Mouse (Mus musculus): ENCODE data around the gene Kdm4c. TPM values are rescaled to one million over a fixed set of nuclear protein-coding genes. Genes with fewer than 3 reads are reported as not detected.
"Not testable (repeated sequence)": the region's sequence is repeated elsewhere in the genome, so short reads cannot be mapped to it uniquely, and the experiment has no call there.

Kdm4c gene
- 7.1 and 7.9 TPM in 2 replicates for polyA plus RNA-seq (2012; ENCODE audit: insufficient read depth, insufficient read length, missing spikeins)

DNA sequence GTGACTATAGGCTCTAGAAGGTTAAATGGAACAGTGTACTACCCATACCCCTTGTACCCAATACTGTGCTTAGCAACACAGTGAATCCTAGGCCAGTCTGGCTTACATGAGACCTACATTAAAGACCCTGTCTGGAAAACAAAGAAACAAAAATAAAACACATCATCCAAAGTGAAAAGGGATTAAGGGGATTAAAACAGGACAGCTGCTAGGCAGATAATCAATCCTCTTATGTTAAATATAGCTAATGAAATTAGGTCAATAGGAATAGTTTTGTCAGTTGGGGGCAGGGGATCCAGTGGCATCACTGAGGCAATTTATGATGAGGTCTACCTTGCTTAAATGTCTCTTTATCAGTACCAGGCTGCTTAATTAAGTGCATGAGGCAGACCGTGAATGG, at the start of gene Kdm4c:
Gene Kdm4c (plus strand): TSS at position 322 of the 400 bp plus-strand sequence.
- Histone ChIP-seq H3K4me1 (ENCODE audit: control insufficient read depth, insufficient read depth, insufficient read length, low read length) (no peaks in the 10 kb centered on the region), H3K27ac (replicated peaks; ENCODE audit: low read depth, low read length) (no peak within 1 kb of the TSS), H3K4me3 (ENCODE audit: insufficient read depth, low read depth, low read length) (no peak within 1 kb of the TSS)

DNA sequence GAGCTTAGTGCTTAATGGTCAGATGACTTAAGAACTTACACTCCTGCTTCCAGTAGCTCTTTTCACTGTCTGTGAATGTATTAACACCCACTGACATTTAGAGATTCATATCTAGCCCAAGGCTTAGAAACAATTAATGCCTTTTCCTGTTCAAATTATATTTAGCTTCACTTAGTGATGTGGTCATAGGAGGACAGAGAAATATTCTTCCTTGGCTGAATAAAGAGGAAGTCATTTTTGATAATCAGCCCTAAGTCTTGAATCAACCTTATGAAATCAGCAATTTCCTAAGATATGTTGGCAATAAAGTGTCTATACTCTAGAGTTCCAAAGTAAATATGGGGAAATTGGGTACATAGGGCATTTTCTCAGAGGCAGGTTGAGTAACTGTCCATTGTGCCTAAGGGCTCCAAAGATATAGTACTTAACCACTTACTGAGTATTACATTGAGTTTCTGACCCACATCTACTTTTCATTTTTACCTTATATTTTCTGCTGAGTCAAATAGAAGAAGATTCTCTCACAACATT, 41.0 kb upstream of the Kdm4c start:
- Histone ChIP-seq H3K4me1 (ENCODE audit: control insufficient read depth, insufficient read depth, insufficient read length, low read length) (no peaks in the 10 kb centered on the region), H3K4me3 (ENCODE audit: insufficient read depth, low read depth, low read length) (no peak overlapping the region), H3K27ac (replicated peaks; ENCODE audit: low read depth, low read length) (no peak overlapping the region)

DNA sequence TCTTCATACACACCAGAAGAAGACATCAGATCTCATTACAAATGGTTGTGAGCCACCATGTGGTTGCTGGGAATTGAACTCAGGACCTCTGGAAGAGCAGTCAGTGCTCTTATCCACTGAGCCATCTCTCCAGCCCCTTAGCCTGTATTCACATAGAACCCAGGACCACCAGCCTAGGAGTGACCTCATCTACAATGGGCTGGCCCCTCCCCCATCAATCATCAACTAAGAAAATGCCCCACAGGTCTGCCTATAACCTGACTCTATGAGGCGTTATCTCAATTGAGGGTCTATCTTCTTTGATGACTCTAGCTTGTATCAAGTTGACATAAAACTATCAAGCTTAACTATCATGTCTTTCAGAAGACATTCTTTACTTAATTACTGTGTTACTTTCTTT, 20.5 kb upstream of the Kdm4c start:
- not testable (repeated sequence) for H3K4me3 ChIP-seq (ENCODE audit: insufficient read depth, low read depth, low read length); H3K27ac ChIP-seq (replicated peaks; ENCODE audit: low read depth, low read length); H3K4me1 ChIP-seq (ENCODE audit: control insufficient read depth, insufficient read depth, insufficient read length, low read length)

DNA sequence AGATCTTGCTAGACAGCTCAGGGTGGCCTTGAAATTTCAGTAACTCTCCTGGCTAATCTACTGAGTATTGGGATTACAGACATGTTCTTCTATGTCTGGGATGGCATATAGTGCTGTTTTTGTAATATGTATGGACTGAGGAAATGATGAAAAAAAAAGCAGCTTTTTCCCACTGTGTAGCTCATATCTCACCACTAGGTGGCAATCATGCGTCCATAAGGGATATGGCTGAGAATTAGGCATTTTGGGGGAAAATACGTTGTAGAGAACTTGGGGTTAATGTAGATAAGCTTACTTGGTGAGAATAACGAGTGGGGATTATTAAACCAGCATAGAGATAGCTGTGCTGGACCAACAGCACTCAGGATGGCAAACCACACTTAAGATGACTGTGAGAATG, 19.9 kb upstream of the Kdm4c start:
- Histone ChIP-seq H3K4me1 (ENCODE audit: control insufficient read depth, insufficient read depth, insufficient read length, low read length) (no peaks in the 10 kb centered on the region), H3K27ac (replicated peaks; ENCODE audit: low read depth, low read length) (no peak overlapping the region), H3K4me3 (ENCODE audit: insufficient read depth, low read depth, low read length) (no peak overlapping the region)

DNA sequence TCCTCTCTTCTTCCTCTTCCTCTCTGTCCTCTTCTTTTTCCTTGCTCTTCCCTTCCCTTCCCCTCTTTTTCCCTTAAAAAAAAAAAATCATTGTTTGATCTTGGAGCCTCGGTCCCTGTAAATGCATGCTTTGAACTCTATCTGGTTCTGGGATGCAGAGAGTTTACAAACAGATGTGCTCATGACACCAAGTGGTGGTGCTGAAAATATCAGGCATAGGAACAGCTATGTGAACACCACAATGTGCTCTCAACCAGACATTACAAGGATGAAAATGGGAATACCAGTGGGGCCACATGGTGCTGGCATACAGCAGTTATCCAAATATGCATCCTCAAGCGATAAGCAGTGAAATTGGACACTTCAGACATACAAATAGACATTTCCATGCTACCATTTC, 18.1 kb upstream of the Kdm4c start:
- Histone ChIP-seq H3K27ac (replicated peaks; ENCODE audit: low read depth, low read length) (no peak overlapping the region), H3K4me3 (ENCODE audit: insufficient read depth, low read depth, low read length) (no peak overlapping the region), H3K4me1 (ENCODE audit: control insufficient read depth, insufficient read depth, insufficient read length, low read length) (no peaks in the 10 kb centered on the region)

DNA sequence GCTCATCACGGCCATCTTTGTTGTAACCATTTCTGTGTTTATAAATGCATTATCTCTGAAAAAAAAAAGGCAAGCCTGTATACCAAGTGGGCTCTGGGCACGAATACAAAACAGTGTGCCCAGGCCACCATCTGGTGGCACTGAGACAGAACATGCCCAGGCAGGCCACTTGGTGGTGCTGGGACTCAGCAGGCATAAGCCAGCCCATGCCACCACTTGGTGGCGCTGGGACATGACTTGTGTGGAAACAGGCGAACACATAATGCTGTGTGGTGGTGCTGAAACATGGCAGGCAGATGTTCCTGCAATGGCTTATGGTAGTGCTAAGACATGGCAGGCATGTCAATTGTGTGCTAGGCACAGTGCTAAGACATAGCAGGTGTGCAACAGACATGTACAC, 11.3 kb upstream of the Kdm4c start:
- H3K27ac ChIP-seq (replicated peaks; ENCODE audit: low read depth, low read length), result no peak overlapping the region
- H3K4me3 ChIP-seq (ENCODE audit: insufficient read depth, low read depth, low read length), result no peak overlapping the region
- H3K4me1 ChIP-seq (ENCODE audit: control insufficient read depth, insufficient read depth, insufficient read length, low read length), result no peaks in the 10 kb centered on the region

DNA sequence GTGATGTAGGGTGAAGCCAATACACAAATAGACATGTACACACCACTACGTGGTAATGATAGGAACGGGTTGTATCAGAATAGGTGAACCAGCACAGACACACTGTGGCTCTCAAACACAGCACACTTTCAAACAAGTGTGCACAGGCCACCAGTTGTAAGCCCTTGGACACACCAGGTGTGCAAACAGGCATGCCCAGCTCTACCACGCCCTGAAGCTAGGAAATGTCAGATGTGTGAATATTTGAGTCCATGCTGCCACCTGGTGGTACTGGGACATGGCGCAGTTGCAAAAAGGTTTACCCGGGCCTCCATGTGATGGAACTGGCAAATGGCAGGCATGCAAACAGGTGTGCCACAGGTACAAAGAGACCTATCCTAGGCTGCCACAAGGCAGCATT, 10.9 kb upstream of the Kdm4c start:
- H3K4me1 ChIP-seq (ENCODE audit: control insufficient read depth, insufficient read depth, insufficient read length, low read length), result no peaks in the 10 kb centered on the region
- H3K4me3 ChIP-seq (ENCODE audit: insufficient read depth, low read depth, low read length), result no peak overlapping the region
- no peak overlapping the region for H3K27ac ChIP-seq (replicated peaks; ENCODE audit: low read depth, low read length)

DNA sequence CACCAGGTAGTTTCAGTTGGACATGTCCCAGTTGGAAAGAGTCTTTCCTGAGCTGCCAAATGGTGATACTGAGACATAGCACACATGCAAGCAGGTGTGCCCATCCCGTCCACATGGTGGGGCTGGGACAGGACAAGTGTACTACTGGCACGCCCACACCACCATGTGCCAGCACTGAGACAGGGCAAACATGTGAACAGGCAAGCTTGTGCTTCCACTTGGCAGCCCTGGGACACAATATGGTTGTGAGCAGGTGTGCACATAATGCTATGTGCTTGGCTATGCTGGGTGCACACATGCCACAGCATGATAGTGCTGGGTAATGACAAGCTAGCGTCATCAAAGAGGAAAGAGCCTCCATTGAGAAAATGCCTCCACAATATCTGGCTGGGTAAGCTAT, 8.8 kb upstream of the Kdm4c start:
- no peak overlapping the region for H3K4me3 ChIP-seq (ENCODE audit: insufficient read depth, low read depth, low read length)
- no peak overlapping the region for H3K27ac ChIP-seq (replicated peaks; ENCODE audit: low read depth, low read length)
- no peaks in the 10 kb centered on the region for H3K4me1 ChIP-seq (ENCODE audit: control insufficient read depth, insufficient read depth, insufficient read length, low read length)

DNA sequence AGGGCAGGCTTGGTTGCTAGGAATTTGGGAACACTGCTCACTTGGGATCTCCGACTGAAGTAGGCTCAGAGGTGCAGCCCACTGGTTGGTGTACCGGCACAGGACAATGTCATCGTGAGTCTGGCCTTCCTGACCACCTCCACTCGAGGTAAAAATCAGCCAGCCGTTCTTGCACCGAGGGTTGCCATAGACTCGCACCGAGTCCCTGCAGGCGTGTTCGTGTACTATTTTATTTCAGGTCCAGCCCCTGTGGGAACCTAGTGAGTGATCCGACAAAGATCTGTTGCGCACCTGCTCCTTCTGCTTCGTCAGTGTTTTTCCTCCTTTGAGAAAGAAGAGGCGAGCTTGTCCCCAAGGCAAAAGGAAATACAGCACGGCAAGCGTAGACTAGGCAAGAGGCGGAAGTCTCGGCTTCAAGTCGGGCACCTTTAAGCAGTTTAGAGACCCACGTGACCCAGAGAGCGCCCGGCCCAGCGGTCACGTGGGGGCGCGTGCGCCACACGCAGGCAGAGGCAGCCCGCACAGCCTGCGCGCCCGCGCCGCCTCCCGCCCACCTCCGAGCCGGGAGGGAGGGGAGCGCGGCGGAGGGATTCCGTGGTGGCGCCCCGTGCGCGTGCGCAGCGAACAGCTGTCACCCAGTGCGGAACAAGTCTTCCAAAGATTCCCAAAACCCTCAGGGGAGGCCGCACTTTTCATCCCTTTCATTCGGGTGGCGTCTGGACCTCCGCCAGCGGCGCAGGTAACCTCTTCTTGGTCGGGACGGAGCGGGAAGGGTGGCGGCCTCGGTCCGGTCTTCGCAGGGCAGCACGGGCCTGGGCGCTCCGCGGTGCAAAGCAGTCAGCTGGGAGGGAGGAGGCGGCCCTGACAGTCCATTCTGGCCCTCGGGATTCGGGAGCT, 9.3 kb downstream of the Kdm4c start:
- peak overlapping the region; percentile 92 for H3K4me3 ChIP-seq (ENCODE audit: insufficient read depth, low read depth, low read length)
- H3K4me1 ChIP-seq (ENCODE audit: control insufficient read depth, insufficient read depth, insufficient read length, low read length), result peaks cover 2% of the 10 kb centered on the region; the same call in 1 of the 2 replicates
- peak overlapping the region; percentile 67 for H3K27ac ChIP-seq (replicated peaks; ENCODE audit: low read depth, low read length)

DNA sequence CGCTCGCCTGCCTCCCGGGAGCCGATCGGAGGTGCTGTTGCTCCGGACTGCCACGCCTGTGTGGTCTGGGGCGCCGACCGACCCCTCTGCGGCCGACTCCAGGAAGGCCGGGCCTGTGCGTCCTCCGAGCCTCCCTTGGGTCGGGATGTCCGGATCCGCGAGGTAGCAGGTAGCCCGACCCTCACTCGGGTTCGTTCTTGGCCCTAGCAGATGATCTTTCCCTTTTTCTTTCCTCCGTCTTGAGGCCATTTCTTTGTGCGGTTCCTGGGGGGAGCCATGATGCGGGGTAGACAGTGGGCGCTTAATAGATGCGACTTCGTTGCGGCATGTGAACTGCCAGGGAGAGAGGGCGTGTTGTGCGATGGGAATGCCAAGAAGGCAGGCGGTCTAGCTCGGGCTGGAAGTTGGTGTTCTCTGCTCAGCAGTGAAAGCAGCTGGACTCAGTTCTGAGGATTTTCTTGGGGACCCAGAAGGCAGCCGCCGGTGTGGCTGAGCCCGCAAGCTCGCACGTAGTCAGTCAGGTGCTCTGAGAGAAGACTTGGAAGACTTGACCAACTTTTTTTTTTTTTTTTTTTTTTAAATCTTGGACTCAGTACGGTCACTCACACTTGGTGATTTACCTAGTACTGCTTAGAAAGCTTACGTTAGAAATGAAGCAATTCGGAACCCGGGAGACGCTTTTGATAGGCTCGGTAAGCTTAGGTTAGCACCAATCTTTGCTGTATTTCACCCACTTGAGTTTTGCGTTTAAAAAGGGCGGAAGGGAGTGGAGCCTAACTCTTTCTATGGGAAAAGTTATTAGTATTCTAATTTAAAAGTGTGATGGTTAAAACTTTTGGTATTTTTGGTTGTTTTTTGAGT, 10.2 kb downstream of the Kdm4c start:
- H3K27ac ChIP-seq (replicated peaks; ENCODE audit: low read depth, low read length), result peak overlapping the region; percentile 56
- peaks cover 2% of the 10 kb centered on the region; the same call in 1 of the 2 replicates for H3K4me1 ChIP-seq (ENCODE audit: control insufficient read depth, insufficient read depth, insufficient read length, low read length)
- peak overlapping the region; percentile 92 for H3K4me3 ChIP-seq (ENCODE audit: insufficient read depth, low read depth, low read length)

DNA sequence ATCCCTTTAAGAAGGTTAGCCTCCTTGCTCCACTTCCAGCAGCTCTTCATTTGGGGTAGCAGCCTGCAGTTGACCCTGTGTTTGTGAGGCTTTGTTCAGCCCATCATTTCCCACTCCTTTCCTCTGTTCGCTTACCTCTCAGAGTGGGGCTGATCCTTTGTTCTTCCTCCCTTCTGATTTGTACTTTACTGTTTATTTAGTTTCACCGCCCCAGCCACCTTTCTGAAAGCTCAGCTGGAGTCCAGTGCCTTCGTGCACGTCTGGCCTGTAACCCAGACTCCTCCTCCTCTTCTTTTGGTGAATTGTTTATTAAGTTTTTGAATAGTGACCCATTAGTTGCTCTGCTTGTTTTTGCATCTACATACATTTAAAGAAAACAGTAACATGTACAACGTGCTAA, 15.6 kb downstream of the Kdm4c start:
- Histone ChIP-seq H3K27ac (replicated peaks; ENCODE audit: low read depth, low read length) (no peak overlapping the region), H3K4me3 (ENCODE audit: insufficient read depth, low read depth, low read length) (no peak overlapping the region)

DNA sequence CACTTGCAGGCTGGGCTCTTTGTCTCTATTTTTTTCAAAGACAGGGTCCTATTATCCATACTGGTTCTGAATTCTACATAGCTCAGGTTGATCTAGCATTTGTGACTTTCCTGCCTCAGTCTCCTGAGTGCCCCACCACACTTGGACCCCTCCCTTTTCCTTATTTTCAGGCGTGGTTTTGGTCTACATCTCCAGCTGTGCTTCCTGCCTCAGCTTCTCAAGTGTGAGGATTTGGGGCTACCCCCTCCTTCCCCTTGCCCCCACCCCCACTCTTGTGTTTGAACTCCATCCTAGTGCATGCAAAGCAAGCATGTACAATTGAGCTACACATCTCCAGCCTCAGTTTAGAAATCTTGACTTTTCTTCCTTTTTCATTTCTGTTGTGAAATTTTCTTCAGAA, 16.2 kb downstream of the Kdm4c start:
- Histone ChIP-seq H3K4me3 (ENCODE audit: insufficient read depth, low read depth, low read length) (no peak overlapping the region), H3K27ac (replicated peaks; ENCODE audit: low read depth, low read length) (no peak overlapping the region), H3K4me1 (ENCODE audit: control insufficient read depth, insufficient read depth, insufficient read length, low read length) (peaks cover 9% of the 10 kb centered on the region)

More for the DNA sequence above, 15.6 kb downstream of the Kdm4c start:
- peaks cover 11% of the 10 kb centered on the region for H3K4me1 ChIP-seq (ENCODE audit: control insufficient read depth, insufficient read depth, insufficient read length, low read length)

DNA sequence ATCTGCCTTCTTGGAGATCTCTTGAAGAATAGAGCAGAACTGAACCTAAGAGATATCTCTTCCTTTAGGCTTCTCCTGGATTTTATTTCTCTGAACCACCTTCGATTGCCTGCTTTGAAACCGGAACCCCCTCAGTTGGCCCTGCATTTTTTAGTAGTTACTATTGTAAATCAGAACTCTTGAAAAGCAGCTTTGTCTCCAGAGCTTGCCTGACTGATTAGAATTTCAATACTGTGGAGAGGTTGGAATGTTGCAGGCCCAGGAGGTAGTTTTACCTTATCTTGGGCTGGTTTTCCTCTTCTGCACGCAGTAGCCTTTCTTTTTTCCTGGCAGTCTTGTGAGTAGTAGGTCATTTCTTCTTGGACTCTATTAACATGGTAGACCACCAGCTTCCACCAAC, 17.0 kb downstream of the Kdm4c start:
- no peak overlapping the region for H3K27ac ChIP-seq (replicated peaks; ENCODE audit: low read depth, low read length)
- no peak overlapping the region for H3K4me3 ChIP-seq (ENCODE audit: insufficient read depth, low read depth, low read length)
- peaks cover 9% of the 10 kb centered on the region for H3K4me1 ChIP-seq (ENCODE audit: control insufficient read depth, insufficient read depth, insufficient read length, low read length)

DNA sequence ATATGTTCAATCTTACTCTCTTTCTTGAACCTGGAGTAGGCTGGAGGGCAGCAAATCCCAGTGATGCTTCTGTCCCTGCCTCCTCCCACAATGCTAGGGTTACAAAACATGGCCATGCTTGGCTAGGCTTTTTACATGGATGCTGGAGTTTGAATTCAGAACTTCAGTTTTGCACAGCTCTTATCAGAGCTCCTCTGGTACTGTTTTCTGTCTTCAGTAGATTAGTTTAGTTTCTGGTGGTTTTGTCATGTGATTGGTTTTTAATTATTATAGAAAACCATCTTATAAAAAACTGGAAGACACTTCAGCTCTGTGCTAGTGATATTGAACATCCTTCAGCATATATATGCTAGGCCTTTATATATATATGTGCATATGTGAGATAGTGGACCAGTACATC, 19.6 kb downstream of the Kdm4c start:
- peaks cover 9% of the 10 kb centered on the region for H3K4me1 ChIP-seq (ENCODE audit: control insufficient read depth, insufficient read depth, insufficient read length, low read length)
- 0 out of 2 replicates have a peak overlapping the region, but pooled peaks have one; percentile 6 for H3K27ac ChIP-seq (replicated peaks; ENCODE audit: low read depth, low read length)
- H3K4me3 ChIP-seq (ENCODE audit: insufficient read depth, low read depth, low read length), result no peak overlapping the region

DNA sequence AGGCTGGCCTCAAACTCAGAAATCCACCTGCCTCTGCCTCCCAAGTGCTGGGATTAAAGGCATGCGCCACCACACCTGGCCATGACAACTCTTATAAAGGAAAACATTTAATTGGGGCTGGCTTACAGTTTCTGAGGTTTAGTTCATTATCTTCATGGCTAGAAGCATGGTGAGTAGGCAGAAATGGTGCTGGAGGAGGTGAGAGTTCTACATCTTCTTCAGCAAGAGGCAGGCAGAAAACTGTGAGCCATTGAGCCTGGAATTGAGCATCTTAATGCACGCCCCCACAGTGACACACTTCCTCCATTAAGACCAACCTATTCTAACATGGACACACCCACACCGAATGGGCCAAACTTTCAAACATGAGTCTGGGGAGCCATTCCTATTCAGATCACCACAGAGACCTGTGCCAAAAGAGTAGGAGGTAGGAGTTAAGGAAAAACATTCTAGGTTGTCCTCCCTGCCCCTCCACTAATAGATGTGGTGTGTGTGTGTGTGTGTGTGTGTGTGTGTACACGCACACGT, 22.2 kb downstream of the Kdm4c start:
- no peak overlapping the region for H3K4me3 ChIP-seq (ENCODE audit: insufficient read depth, low read depth, low read length)
- H3K4me1 ChIP-seq (ENCODE audit: control insufficient read depth, insufficient read depth, insufficient read length, low read length), result peaks cover 7% of the 10 kb centered on the region
- no peak overlapping the region for H3K27ac ChIP-seq (replicated peaks; ENCODE audit: low read depth, low read length)

Data from brown adipose tissue, adult 24 weeks (tissue).